Mouse (Mus musculus) left cerebral cortex, postnatal 10 days (tissue): ENCODE measurements around the gene Vmo1. TPM values are rescaled to one million over a fixed set of nuclear protein-coding genes. Genes with fewer than 3 reads are reported as not detected.
A peak's percentile ranks its signal among the peaks of the same experiment; 100 is the strongest.
"Not testable (repeated sequence)": the region's sequence is repeated elsewhere in the genome, so short reads cannot be mapped to it uniquely, and the experiment has no call there.

ENCODE experiments used
- DNase-seq, 2 experiments: peaks; one replicate each; pipeline ENCODE4 v3.0.0; 2021 to 2022; ENCODE audit warnings: low spot score in 2 of 2, mixed read lengths in 1 of 2; ENCODE audit errors: extremely low spot score in 1 of 2
- intact Hi-C: fragments of 180-260 bp; cut with DNase I; formaldehyde crosslinking; loops from one replicate; pipeline ENCODE4 v1.15.1; 2025
- total RNA-seq, 2 experiments: library from RNA; stranded (reverse); gene quantifications; 2 replicates each; pipeline ENCODE4 v1.2.3; 2021

Vmo1 gene
- total RNA-seq = not detected

DNA sequence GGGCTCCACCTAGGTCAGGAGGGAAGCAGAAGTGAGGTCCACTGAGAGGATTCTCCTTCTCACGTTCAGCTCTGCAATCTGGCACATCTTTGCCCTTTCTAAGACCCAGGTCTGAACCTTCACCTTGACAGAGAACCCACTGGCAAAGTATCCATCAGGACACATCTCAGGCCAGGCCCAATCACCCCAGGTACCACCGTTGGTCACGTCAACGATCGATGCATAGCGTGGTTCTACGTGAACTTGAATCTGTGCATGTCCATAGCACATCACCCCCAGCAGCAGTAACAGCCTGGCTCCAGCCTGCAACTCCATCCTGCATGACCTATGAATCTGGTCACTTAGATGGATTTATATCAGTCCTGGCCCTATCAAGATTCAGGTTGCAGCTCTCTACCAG, at the start of gene Vmo1:
TSS of gene Vmo1 (minus strand) at position 329 of the 400 bp plus-strand sequence.
- DNase-seq = no peak
- intact Hi-C loops = loop anchor here (5.0 kb wide), 1 partner anchor 243 kb away; no protein-coding TSS in a partner anchor

GRCm38 (mm10) chr11:70563470-70564275, 49.3 kb upstream of the Vmo1 start:
- intact Hi-C loops = loop anchor here (5.0 kb wide), 1 partner anchor 34 kb away; no protein-coding TSS in a partner anchor
- DNase-seq = peak in 1 of 2 experiments; percentile 72

DNA sequence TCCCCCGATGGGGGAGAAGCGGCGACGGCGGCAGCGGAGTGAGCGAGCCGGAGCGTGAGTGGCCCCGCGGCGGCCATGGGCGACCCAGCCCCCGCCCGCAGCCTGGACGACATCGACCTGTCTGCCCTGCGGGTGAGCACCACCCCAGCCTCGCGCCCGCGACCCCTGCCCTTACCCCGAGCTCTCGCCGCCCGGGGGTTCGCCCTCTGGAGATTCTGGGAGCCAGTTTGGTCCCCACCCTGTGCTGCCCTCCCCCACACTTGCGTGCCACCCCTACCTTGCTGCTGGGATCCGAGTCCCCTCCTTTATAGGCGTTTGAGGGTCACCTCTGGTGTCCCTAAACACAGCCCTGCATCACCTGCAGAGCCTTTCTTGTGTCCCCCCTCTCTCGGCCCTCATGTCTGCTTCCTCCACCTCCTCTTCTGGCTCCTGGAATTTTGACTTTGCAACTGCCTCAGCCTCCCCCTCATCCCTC, 48.6 kb upstream of the Vmo1 start:
- no peak for DNase-seq
- intact Hi-C loops = loop anchor here (5.0 kb wide), 1 partner anchor 34 kb away; no protein-coding TSS in a partner anchor

GRCm38 (mm10) chr11:70562287-70562994, 48.0 kb upstream of the Vmo1 start, which contains the start of gene Mink1:
Mink1 (plus strand) TSS chr11:70562881.
- intact Hi-C loops = loop anchor here (5.0 kb wide), 1 partner anchor 35 kb away; no protein-coding TSS in a partner anchor

GRCm38 (mm10) chr11:70561937-70562286, 47.5 kb upstream of the Vmo1 start:
- intact Hi-C loops = loop anchor here (5.0 kb wide), 1 partner anchor 35 kb away; no protein-coding TSS in a partner anchor
- no peak for DNase-seq

More at GRCm38 (mm10) chr11:70562287-70562994, 48.0 kb upstream of the Vmo1 start, which contains the start of gene Mink1:
- peak; percentile 84 to 93 for DNase-seq

DNA sequence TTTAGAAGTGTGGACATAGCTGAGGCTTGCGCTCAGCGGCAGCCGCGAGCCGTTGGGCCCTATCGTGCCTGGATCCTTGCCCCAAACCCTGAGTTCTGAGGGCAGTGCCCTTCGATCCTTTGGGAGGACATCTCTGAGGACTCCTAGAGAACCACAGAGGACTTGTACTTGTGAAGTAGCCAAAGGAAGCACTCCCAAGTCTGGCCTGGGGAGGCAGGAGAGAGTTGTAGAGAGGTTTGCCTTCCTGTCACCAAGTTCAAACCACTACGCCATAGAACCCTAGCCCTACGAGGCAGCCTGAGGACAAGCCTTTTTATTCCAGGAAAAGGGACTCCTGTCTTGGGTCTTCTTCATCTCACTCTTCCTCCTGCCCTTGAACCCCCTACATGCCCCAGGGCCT, 43.1 kb upstream of the Vmo1 start:
- intact Hi-C loops = no loop called here
- DNase-seq = no peak

GRCm38 (mm10) chr11:70553940-70554339, 39.5 kb upstream of the Vmo1 start:
- DNase-seq = no peak
- intact Hi-C loops = no loop called here

- DNase-seq = no peak
- intact Hi-C loops = no loop called here
Measured at GRCm38 (mm10) chr11:70551526-70551925, 37.1 kb upstream of the Vmo1 start.

DNA sequence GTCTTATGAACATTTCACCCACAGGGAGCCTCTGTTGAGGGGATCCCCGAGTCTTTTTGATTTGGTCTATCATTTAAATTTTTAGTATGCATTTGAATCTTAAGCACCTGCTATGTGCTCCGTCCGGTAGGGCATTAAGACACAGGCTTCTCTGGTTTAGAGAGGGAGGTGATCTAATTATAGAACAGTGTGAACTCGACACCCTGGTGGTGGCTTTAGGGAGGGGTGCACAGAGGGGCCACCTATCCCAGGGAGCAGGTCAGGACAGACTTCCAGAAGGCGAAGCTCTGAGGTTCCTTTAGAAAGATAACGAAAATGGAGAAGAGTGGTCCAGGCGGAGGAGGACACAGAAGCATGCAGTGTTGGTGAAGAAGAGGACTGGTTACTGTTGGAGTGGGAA, 30.1 kb upstream of the Vmo1 start:
- intact Hi-C loops = loop anchor here (5.0 kb wide), 1 partner anchor 63 kb away; no protein-coding TSS in a partner anchor

DNA sequence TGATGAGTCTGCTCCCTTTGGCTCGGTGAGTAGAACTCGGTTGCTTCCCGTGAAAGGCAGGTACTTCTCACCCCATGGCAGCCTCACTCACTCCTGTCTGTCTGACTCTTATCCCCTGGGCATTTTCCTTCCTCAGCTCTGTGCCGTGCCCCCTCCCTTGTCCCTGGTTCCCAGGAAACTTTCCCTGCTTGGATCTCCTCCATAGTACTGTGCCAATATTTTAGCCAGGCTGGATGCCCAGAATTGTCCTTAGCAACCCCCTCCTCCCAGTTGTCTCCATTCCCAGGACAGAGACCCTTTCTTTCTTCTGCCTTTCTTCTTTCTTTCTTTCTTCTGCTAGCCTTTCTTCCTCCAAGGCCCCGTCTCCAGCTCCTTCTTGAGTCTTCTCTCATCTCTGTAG, 27.0 kb upstream of the Vmo1 start:
- peak in 1 of 2 experiments; percentile 39 for DNase-seq
- intact Hi-C loops = loop anchor here (5.0 kb wide), 1 partner anchor 66 kb away; no protein-coding TSS in a partner anchor

More for the DNA sequence above, 30.1 kb upstream of the Vmo1 start:
- DNase-seq = no peak

DNA sequence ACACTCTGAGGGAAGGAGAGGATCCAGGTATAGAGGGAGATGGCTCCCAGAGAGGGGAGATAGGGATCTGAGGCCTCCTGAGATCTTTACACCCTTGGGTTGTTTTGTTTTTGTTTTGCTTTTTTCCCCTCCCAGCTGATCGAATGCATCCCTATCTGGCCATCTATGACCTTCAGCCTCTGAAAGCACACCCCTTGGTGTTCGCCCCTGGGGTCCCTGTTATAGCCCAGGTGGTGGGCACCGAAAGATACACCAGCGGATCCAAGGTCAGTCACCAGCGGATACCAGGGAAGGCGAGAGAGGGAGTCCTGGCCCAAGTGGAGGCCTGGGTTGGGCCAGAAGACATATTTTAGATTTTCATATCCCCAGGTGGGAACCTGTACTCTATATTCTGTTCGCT, 26.5 kb upstream of the Vmo1 start:
- intact Hi-C loops = loop anchor here (5.0 kb wide), 1 partner anchor 66 kb away; no protein-coding TSS in a partner anchor
- no peak for DNase-seq

GRCm38 (mm10) chr11:70539877-70540587, 25.6 kb upstream of the Vmo1 start, which contains the start of gene Pld2:
Pld2 (plus strand) TSS chr11:70540064.
- DNase-seq = peak; percentile 68 to 95
- intact Hi-C loops = loop anchor here (5.0 kb wide), 1 partner anchor 67 kb away; no protein-coding TSS in a partner anchor

- intact Hi-C loops = no loop called here
- no peak for DNase-seq
Measured at GRCm38 (mm10) chr11:70539423-70539822, 25.0 kb upstream of the Vmo1 start.

- intact Hi-C loops = no loop called here
- no peak for DNase-seq
Measured at GRCm38 (mm10) chr11:70532839-70533238, 18.4 kb upstream of the Vmo1 start, which contains the start of gene Gm40193. Gm40193 (minus strand) TSS chr11:70532939.

GRCm38 (mm10) chr11:70531065-70531464, 16.6 kb upstream of the Vmo1 start:
- intact Hi-C loops, DNase-seq: not testable (repeated sequence)

DNA sequence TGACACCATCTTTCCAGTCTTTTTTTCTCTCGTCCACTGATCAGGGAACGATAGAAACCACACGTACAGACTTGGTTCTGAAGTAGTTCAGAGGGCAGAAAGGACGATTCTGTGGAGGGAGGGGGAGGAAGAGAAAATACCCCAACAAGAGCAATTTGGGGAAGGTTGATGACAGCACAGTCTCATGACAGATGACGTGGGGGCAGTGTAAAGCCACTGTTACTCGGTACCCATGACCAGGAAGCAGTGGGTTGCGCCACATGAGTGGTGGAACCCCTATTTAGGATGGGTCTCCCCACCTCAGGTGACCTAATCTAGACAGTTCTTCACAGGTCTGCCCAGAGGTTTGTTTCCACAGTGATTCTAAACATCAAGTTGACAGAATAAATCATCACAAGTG, 14.2 kb upstream of the Vmo1 start:
- no peak for DNase-seq
- intact Hi-C loops = no loop called here

DNA sequence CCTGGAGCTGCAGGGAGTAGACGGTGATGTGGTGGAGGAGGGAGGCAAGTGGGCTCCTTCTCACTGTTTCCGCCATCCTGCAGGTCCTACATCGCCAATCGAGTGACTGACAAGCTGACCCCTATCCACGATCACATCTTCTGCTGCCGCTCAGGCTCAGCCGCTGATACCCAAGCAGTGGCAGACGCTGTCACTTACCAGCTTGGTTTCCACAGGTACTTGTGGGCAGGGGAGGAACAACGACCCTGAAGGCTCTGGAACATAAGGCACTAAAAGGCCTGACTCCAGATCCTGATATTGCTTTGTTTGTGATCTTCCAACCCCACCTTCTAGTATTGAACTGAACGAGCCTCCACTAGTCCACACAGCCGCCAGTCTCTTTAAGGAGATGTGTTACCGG, 11.8 kb upstream of the Vmo1 start:
- DNase-seq = no peak
- intact Hi-C loops = no loop called here

DNA sequence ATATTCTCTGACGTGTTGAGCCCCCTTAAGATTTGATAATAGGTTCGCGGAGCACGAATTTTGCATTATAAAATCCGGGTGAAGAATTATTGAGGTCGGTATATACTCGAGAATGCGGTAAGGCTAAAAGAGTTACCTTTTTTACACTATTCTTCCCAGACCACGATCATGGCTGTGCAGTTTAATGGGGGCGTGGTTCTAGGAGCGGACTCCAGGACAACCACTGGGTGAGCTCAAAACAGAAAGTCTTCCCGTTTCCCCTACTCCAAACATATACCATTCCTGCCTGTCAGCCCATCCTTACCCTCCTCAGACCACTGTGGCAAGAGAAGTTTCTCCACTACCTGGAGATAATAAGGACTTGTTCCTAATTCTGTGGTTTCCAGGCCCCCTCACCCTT, 11.3 kb upstream of the Vmo1 start:
- intact Hi-C loops = no loop called here
- no peak for DNase-seq
